Comparison of ENCODE assay signal across 8 mouse cellular contexts in the genomic region with DNA sequence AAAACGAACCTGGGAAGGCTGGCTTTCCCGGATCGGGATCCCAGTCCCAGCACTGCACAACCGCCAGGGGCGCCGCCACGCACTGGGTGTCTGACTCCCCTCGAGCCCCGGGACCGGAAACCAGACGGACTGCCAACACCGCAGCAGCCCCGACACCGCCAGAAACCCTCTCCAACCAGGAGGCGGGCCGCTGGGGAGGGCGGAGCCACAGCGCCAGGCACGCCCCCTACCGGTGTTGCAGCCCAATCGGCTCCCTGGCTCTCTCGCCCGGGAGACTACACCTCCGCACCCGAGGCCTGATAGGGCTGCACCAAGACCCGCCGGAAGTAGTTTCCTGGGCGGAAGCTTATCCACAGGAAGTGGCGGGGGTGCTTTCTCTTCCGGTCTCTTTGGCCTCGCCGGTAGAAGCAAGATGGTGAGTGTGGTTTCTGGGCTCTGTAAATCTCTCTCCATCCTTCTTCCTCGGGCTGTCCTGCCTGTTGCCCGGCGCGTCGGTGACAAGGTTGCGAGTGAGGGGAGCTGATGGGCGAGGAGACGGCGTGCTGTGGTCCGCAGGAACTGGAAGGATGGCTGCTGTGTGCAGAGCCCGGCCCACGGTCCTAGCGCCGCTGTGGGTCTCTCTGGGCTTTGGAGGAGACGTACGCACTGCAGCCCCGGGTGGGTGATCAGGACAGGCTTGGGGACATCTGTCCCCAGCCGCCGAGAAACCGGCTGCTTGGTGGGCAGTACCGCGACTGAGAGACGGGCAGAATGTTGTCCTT. TPM values are rescaled to one million over a fixed set of nuclear protein-coding genes. Genes with fewer than 3 reads are reported as not detected.
DNase-seq lines count a peak whose midpoint lies in the region; ATAC-seq and TF ChIP-seq lines count a peak whose summit lies in the region.

A gene (plus strand): TSS at position 376 of the 761 bp plus-strand sequence.

- peak within 1 kb of the TSS; percentile 87 for H3K9ac ChIP-seq in hindbrain, postnatal 0 days (replicated peaks; ENCODE audit: low read length)

- ATAC-seq in common myeloid progenitor, adult 5-6 weeks (replicated peaks; ENCODE audit: low read depth, poor library complexity, severe bottlenecking), result peak; percentile 94
- ATAC-seq in hindbrain, postnatal 0 days, result peak; percentile 98
- ATAC-seq in megakaryocyte, adult 5-6 weeks (ENCODE audit: poor library complexity, severe bottlenecking), result peak; percentile 95

- TF ChIP-seq CTCF in gastrocnemius, adult 2 months (IDR thresholded peaks at IDR 0.05), result peak; percentile 86
- peak; percentile 85 for TF ChIP-seq CTCF in hindbrain, postnatal 0 days (IDR thresholded peaks at IDR 0.05; ENCODE audit: low read depth)
- peak; percentile 77 for TF ChIP-seq CTCF in left cerebral cortex, adult 2 months (IDR thresholded peaks at IDR 0.05)

- H3K36me3 ChIP-seq in hindbrain, postnatal 0 days (ENCODE audit: insufficient read depth, low read length), result peaks cover 25% of the 10 kb centered on the region

- DNase-seq in ZHBTc4 (ENCODE audit: low read depth, low spot score), result peak; percentile 99
- peak; percentile 99 for DNase-seq in gastrocnemius, adult 2 months
- peak; percentile 99 for DNase-seq in hindbrain, postnatal 0 days (ENCODE audit: low spot score)
- DNase-seq in left cerebral cortex, adult 2 months (ENCODE audit: extremely low spot score in 1 of 2, low spot score in 2 of 2), result peak; percentile 98 to 99
- DNase-seq in right cerebral cortex, adult 2 months (ENCODE audit: low spot score in 2 of 2), result peak; percentile 98
- DNase-seq in urinary bladder, postnatal 14 days (ENCODE audit: low spot score), result peak; percentile 99

- H3K27me3 ChIP-seq in hindbrain, postnatal 0 days (ENCODE audit: insufficient read depth, low read length), result no peaks in the 10 kb centered on the region

- H3K9me3 ChIP-seq in hindbrain, postnatal 0 days (ENCODE audit: low read length), result no peaks in the 10 kb centered on the region

- H3K4me1 ChIP-seq in hindbrain, postnatal 0 days (ENCODE audit: insufficient read depth, low read length), result peaks cover 7% of the 10 kb centered on the region; the same call in 1 of the 2 replicates

- intact Hi-C loops in gastrocnemius, adult 2 months (cut with DNase I), result loop anchor here (2.0 kb wide), 2 partner anchors 28 to 68 kb away; a partner anchor contains a TSS
- intact Hi-C loops in left cerebral cortex, adult 2 months (cut with DNase I), result loop anchor here (1.0 kb wide), 1 partner anchor 27 kb away; a partner anchor contains a TSS

- H3K27ac ChIP-seq in gastrocnemius, adult 2 months, result peak within 1 kb of the TSS; percentile 92
- peak within 1 kb of the TSS; percentile 74 for H3K27ac ChIP-seq in hindbrain, postnatal 0 days
- H3K27ac ChIP-seq in left cerebral cortex, adult 2 months, result peak within 1 kb of the TSS; percentile 91

- peak within 1 kb of the TSS; percentile 98 for H3K4me3 ChIP-seq in gastrocnemius, adult 2 months
- peak within 1 kb of the TSS; percentile 72 for H3K4me3 ChIP-seq in hindbrain, postnatal 0 days (ENCODE audit: low read length)
- peak within 1 kb of the TSS; percentile 62 for H3K4me3 ChIP-seq in left cerebral cortex, adult 2 months

- WGBS in hindbrain, postnatal 0 days, result under 1% methylated on average over 55 of the region's 55 CpGs

- H3K4me2 ChIP-seq in hindbrain, postnatal 0 days (ENCODE audit: low read depth, low read length), result peak within 1 kb of the TSS; percentile 77

RNA-seq across cellular contexts. Expression of the gene that starts here (rescaled TPM):
- 2,045 and 2,619 TPM in 2 replicates for total RNA-seq in common myeloid progenitor, adult 5-6 weeks (2017)
- total RNA-seq in gastrocnemius, adult 2 months (2021), result 100 to 1,000 TPM; 178 to 188 TPM
- 147 and 148 TPM in 2 replicates for total RNA-seq in hindbrain, postnatal 0 days (2014; rRNA removed)
- 414 and 415 TPM in 2 replicates for polyA plus RNA-seq in hindbrain, postnatal 0 days (2015; fragmentation: Nextera tagmentation; extraction: Ambion mirVana)
- total RNA-seq in left cerebral cortex, adult 2 months (2021), result 100 to 1,000 TPM; 252 to 283 TPM
- 917 and 975 TPM in 2 replicates for total RNA-seq in megakaryocyte, adult 5-6 weeks (2015)
- 1,352 and 1,548 TPM in 2 replicates for total RNA-seq in megakaryocyte, adult 5-6 weeks (2017)

Comparison
In these comparisons a context has a peak if more than half of its experiments do, and no peak if none do; other contexts are left out.
1. Peak in every context shown above with its lines: DNase-seq, ATAC-seq, H3K4me3 ChIP-seq and H3K27ac ChIP-seq.